Mouse (Mus musculus) ovary, adult 18-20 months (tissue): ENCODE data around the gene Gigyf1.
A peak's percentile ranks its signal among the peaks of the same experiment; 100 is the strongest.

Experiments
- DNase-seq: peaks from one replicate; pipeline ENCODE4 v3.0.0; 2022; ENCODE audit warnings: low spot score, mixed read lengths

The Gigyf1 gene

DNA sequence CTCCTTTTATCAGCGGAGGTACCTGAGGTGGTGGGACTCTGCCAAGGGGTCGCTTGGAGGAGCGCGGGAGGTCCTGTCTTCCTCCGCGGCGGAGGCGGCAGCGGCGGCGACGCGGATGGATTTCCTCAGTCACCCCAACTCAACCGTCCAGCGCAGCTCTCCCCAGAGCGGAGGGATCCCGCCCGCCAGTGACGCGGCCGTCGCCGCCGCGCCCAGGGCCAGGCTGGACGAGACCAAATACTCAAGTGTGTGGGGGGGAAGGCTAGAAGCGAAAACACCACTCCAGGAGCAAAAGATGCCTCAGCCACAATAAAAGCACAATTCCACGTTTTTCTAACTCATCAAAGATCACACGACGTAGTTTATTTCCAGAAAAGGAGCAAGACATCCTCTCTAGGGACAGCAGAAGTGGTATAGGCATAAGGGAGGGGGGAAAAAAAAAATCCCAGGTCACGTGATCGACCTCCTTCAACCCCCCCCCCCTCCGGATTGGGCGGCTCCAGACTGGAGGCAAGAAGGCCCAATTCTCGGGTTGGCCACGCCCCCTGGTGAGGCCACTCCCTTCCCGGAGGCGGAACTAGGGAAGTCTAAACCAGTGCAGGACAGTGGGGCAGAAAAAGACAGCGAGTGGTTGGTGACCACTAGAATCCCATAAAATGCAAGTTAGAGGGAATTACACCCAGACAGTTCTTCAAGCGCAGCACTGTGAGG is 14.9 kb downstream of the Gigyf1 start, which contains the start of the genes Epo and Gnb2:
Gene Epo (minus strand): TSS at position 126 of the 711 bp plus-strand sequence.
Gene Gnb2 (minus strand): TSS at position 394 of the 711 bp plus-strand sequence.
- DNase-seq = peak; percentile 97

DNA sequence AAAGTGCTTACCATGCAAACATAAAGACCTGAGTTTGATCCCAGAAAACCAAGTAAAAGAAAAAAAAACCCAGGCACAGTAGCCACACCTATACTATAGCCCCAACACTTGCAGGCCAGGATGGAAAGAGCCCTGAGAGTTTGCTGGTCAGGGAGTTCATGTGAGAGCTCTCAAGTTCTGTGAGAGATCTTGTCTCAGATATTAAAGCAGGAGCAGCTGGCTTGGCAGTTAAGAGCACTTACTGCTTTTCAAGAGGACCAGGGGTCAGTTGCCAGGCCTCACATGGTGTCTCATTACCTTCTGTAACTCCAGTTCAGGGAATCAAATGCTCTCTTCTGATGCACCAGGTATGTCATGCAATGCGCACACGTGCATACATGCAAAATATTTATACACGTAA is 16.4 kb downstream of the Gigyf1 start:
- DNase-seq = no peak

DNA sequence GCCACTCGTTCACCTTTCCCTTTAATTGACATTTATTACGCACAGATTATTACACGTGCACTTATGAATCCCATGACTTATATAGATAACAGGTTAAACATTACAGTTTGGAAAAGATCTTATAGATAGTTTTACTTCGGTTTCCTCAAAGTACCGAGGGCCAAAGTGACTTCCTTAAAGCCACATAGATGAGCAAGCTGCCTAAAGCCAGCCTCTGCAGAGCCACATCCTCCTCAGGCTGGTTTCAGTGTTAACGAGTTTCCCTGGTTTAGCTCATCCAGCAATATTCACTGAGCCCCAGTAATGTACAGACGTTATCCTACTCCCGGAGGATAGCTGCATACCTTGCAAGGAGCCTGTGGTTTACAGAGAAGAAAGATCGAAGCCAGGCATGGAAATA is 17.0 kb downstream of the Gigyf1 start:
- DNase-seq = no peak

DNA sequence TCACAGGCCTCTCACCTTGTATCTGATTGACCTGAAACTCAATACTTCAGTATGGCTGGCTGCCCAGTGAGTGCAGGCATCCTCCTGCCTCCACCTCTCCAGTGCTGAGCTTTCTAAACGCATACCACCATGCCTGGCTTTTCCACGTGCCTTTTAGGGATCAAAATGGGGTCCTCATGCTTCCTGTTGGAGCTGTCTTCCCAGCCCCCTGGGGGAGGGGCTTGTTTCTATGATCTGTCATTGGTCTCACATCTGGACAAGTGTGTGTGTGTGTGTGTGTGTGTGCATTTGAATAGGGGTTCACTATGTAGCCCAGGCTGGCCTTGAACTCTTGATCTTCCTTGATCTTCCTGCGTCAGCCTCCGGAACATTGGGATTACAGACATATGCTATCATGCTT is 19.1 kb downstream of the Gigyf1 start:
- DNase-seq = no peak

DNA sequence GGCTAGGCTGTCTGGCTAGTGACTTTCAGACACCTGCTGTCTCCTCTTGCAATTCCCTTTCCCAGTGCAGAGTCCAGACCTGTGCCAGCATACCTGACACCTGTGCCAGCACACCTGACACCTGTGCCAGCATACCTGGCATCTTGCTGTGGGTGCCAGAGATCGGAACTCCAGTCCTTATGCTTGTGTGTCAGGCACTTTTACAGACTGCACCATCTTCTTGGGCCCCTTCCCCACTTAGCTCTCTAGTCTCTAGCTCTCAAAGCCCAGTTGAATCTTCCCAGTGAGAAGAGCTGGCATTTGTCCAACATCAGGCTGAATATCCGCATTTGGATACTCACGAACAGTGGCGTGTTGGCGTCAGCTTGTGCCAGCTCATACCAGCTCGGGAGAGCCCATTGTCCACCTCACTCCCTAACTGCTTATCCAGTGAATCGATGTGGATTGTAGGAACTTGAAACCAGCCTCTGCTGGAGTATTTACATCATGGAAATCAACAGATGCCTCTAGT is 21.0 kb downstream of the Gigyf1 start:
- no peak for DNase-seq

DNA sequence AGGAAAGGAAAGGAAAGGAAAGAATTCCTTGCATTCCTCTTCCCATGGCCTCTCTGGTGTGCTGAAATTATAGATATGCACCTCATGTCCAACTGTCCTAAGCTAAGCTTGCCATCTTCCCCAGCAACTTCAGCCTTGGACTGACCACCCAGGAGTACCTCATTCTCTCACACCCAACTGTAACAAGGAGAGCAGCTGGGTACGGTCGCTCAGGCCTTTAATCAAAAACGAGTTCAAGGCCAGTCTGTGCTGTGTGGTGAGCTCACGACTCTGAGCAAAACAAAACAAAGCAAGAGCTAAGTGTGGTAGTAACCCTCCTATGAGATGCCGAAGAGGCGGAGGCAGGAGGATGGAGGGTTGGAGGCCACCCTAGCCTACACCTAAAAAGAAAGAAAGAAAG is 22.6 kb downstream of the Gigyf1 start:
- no peak for DNase-seq

DNA sequence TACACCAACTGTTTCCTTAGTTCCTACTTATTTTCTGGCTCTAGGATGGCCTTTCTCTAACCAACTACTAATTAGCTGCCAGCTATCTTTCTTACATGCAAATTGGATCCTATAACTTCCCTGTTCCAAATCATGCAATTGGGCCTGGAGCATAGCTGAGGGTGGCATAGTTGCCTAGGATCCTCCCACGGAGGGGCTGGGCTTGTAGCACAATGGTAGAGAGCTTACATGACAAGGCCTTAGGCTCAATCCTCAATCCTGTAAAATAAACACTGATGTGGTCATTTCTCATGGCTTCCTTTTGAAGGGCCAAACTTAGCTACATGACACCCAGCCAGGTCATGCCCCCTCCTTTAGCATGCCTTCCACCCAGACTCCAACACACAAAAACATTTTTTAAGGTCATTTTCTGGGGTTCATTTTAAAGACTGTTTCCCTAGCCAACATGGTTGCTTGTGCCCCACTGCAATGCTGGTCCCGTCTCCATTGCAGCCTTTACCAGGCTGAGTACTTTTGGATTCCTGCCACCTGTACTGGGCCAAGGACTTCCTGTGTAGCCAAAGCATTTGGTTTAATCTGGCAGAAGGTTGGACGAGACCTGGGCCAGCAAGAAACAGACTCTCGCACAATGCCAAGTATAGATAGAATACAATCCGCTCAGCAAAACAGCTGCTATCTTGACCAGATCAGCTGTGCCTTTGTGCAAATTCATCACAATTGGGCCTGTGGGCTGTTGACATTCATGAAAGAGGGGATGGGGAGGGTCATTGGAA is 23.6 kb downstream of the Gigyf1 start:
- no peak for DNase-seq

DNA sequence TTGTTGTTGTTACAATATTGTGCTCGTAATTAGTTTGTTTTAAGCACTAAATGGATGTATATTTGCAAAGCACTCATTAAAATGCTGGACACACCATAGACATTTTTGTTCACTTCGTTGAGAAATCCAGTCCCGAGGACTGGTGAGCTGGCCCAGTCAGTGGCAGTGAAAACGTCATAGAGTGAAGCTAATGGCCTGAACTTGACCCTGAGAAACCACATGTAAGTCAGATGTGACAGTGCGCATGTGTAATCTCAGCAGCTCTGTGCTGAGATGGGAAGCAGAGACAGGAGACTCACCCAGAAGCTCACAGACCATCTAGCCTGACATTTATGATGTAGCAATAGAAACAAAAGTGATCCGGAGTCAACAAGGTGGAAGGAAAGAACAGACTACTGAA is 26.6 kb downstream of the Gigyf1 start:
- no peak for DNase-seq

DNA sequence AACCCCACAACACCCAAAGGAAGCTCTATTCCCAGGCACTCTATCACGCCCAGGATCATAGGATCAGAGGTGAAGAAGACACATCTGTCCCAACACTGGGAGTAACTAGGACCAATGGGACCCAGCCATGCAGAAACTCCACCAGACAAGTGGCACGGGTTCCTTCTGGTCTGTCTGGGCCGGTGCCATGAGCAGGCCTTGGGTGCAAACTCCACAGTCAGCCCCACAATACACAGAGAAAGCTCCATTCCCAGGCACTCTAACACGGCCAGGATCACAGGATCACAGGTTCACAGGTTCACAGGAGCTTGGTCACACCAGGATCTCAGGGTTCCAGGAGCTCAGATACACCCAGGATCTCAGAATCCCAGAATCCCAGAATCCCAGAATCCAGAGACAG is 27.2 kb downstream of the Gigyf1 start:
- DNase-seq = no peak

DNA sequence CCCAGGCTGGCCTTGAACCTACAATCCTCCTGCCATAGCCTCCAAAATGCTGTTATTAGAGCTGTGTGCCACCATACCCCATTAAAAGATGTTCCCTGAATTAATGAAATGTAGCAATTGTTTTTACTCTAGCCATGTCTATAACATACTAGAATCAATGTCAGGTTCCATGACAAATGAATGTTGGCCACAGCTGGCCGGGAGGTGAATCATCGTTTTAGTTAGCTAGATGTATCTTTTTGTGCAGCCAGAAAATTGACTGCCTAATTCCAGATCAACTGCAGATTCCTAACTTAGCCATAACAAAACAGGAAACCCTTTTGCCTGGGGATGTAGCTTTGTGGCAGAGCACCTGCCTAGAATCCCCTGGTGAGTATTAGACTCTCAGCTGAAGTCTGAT is 31.5 kb downstream of the Gigyf1 start:
- DNase-seq = no peak

DNA sequence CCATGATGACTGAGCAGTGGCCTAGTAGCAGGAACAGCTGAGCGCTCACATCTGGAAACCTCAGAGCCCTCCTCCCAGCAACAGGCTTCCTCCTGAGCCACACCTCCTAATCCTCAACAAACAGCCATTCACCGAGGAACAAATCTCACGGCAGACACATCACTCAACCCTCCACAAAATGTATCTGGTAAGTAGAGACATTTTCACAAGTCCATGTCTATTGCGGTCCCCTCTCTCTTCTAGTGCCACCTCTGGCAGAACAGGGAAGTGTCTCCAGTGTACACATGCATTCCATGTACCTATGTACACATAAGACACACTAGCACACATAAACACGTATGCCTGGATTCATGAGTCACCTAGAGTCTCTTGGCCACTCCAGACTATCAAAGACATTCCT is 32.8 kb downstream of the Gigyf1 start:
- no peak for DNase-seq

DNA sequence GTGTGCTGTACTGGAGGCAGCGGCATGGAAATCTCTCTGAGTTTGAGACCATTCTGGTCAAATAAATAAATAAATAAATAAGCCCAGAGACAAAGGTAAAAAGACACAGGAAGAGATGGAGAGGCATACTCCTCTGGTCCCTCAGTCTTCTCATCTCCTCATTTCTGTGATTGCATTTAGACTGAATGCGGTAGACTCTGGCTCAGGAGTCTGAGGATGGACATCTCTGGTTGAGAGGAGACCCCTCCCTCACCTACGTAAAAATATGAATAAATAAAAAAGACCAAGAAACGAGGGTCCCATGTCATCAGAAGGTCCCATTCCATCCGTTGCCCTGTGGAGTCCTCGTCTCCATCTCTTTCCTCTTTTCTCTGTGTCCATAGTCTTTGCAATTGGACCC is 34.7 kb downstream of the Gigyf1 start:
- no peak for DNase-seq

DNA sequence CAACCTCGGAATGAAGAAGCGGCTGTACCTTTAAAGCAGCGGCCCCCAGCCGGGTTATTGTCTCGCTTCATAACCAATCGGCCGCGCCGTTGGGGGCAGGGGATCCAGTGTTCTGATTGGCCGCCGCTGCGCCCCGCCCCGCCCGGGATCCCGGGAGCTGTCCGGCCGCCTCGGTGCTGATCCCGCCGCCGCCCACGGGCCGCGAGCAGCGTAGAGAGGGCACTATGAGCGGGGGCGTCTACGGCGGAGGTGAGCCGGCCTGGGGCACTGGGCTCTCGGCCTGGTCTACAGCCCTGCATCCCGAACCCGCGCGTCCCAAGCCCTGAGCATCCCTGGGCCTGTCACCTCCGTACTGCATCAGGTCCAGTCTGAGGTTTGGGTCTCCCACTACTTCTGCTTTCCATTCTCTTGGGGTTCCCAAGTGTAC is 35.1 kb downstream of the Gigyf1 start, which contains the start of gene Actl6b:
Gene Actl6b (plus strand): TSS at position 107 of the 427 bp plus-strand sequence.
- peak; percentile 40 for DNase-seq

DNA sequence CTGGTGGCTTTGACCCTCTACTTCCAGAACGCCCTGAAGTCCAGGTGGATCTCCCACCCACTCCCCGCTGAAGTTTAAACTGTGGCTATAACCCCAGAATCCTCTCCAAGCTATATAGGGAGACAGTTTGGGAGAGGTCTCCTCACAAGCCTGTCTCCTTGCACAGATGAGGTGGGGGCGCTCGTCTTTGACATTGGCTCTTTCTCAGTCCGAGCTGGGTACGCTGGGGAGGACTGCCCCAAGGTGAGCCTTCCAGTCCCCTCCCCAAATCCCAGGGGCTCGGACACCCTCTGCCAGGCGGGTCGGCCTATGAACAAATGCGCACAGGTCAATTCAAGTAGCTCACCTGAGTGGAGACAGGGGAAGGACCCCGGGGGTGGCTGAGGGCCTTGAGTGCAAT is 35.5 kb downstream of the Gigyf1 start:
- no peak for DNase-seq

DNA sequence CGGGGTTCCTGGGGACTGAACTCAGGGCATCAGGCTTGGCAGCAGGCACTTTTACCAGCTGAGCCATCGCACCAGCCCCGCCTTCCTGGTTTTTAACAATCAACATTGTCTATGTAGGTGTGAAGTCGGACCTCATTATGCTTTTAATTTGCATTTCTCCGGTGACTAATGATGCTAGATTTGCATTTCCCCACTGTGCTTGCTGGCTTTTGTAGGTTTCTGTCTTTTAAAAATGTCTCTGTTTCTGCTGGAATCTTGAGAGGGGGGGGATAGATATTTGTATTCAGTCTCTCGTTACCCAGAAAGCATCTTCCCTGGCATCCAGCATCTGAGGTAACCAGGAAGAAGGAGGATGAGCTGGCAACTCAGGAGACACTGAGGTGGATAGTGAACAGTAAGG is 43.2 kb downstream of the Gigyf1 start:
- DNase-seq = no peak

DNA sequence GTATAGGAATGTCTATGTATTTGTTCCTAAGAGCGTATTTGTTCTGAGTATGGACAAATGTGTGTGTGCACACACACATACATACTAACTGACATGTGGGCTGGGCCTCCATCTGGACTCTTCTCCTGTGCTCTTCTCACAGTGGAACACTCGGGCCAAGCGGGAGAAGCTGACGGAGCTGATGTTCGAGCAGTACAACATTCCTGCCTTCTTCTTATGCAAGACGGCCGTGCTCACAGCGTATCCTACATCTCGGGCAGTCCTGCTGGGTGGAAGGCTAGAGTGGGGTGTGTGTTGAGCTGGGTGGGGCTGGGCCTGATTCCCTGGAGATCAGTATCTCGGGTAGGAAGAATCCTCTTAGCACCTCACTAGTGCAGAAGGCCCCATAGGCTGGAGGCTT is 44.6 kb downstream of the Gigyf1 start:
- no peak for DNase-seq

DNA sequence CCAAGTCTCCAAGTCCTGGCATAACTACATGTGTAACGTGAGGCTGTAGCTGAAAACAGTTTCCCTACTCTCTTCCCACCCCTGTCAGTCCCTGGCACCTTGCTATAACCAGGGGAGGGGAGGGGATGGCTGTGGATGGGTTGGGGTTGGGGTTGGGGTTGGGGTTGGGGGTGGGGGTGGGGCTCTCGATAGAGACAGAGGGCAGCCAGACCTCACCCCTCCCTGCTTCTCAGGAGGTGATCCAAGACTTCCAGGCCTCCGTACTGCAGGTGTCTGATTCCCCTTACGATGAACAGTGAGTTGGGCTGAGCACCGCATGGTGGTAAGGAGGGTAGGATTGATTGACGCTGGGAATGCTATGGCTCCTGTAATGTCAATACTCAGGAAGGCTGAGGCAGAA is 47.4 kb downstream of the Gigyf1 start:
- DNase-seq = no peak

DNA sequence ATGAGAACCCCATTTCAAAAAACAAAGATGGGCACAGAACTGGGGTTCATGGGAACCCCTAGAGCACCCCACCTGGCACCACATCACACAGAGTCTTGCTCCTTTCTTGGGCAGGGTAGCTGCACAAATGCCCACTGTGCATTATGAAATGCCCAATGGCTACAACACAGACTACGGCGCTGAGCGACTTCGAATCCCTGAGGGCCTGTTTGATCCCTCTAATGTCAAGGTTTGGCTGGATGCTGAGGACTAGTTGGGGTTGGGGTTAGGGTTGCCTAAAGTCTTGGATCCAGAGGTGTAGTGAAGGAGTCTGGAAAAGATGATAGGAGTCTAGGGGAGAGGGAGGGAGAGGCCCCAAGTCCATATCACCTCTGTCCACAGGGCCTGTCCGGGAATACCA is 48.1 kb downstream of the Gigyf1 start:
- DNase-seq = no peak

DNA sequence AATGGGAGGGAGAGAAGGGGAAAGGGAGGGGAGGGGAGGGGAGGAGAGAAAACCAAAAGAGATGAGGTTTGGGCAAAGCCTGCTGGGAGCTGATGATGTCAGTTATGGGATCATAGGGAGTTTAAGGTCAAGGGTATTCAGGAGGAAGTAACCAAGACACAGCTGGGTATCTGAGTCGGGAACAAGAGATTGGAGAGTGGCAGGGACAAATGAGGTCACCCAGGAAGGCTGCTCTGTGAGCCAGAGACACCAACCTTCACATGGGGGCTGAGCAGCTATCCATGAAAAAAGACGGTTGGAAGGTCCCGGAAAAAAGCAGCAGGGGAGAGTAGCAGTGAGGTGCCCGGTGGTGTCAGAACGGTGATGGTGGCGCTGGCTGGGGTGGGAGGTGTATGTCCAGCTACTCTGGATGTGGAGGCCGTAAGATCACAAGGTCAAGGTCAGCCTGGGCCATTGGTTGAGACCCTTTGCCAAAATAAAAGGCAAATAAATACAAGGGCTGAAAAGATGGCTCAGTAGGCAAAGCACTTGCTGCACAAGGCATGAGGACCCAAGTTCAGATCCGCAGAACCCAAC is 50.0 kb downstream of the Gigyf1 start:
- DNase-seq = no peak

DNA sequence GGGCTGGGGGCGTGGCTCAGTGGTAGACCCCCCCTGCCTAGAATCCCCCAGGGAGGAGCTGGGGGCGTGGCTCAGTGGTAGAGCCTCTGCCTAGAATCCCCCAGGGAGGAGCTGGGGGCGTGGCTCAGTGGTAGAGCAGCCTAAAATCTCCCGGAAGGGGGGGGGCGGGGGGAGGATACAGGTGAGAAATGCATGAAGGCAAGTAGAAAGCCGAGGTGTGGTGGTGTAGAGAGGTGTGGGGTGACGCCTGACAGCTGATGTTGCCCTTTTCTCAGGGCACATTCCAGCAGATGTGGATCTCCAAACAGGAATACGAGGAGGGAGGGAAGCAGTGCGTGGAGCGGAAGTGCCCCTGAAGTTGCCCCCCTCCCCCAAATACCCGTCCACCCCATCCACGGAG is 50.7 kb downstream of the Gigyf1 start:
- DNase-seq = no peak

DNA sequence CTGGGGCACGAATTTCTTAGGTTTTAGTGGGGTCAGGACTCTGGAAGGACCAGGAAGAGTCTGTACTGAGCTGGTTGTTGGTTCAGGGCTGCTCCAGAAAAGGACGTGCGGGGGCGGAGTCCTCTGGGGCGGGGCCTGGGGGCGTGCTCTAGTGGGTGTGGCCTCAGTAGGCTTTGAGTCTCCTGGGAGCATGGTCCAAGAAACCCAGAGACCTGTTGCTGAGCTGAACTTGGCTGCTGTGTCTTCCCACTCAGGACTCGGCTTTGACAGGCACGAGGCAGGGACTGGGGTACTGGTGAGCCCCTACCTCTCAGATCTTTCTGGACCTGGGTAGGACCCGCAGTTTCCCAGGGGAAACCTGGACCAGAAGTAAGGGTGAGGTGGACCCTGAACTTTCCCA is 51.3 kb downstream of the Gigyf1 start, which contains the start of gene Tfr2:
Gene Tfr2 (plus strand): TSS at position 176 of the 400 bp plus-strand sequence.
- peak; percentile 34 for DNase-seq

DNA sequence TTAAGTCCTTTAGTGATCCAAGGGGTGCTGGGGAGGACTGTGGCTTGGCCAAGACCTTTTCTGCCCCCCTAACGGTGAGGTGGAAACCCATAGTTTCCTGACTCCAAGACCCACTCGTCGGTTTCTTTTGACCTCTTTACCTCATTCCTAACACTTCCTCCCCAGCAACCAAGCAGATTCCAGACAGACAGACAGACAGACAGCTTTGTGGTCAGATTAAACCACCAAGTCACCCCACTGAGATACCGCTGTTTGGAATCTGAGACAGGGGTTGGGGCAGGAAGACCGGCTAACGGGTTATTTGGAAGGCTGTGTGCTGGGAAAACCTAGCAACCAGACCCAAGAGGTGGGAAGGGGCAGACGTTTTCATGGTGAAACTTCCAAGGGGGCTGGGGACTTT is 51.8 kb downstream of the Gigyf1 start:
- DNase-seq = no peak
